Mouse (Mus musculus) heart, adult 2 months (tissue): Measurements from ENCODE around the gene H2-Ke6.

Experiments
- CTCF ChIP-seq: fragments of 200-600 bp; IDR thresholded peaks from 2 replicates; pipeline ENCODE4 v1.8.1; 2022; ENCODE audit warnings: antibody characterized with exemption, mild to moderate bottlenecking, moderate library complexity
- POLR2A ChIP-seq: fragments of 200-500 bp; IDR thresholded peaks from 2 replicates; pipeline ENCODE4 v1.6.1; 2011; ENCODE audit warnings: mild to moderate bottlenecking, low read depth, low read length, control low read depth; ENCODE audit not compliant: insufficient read depth

DNA sequence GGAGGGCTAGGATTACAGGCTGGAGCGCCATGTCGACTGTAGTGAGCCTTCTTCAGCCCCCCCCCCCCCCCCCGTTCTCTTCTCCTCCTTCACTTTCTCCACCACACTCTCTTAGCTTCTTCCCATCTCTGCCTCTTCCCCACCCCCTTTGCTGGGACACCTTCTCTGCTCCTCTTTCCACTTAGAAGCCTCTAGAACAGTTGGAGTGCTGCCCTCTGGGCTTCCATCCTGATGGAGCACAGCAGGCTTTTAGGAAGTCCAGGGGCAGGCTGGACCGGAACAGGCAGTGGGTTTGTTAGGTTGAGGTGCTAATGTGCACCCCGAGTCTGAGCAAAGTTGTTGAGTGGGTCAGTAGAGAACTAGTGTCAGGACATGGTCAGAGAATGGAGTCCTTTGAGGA is 17.7 kb downstream of the H2-Ke6 start:
- TF ChIP-seq CTCF: no peak
- no peak for TF ChIP-seq POLR2A
